9 mouse cellular contexts compared by ENCODE assay signal in the genomic region with DNA sequence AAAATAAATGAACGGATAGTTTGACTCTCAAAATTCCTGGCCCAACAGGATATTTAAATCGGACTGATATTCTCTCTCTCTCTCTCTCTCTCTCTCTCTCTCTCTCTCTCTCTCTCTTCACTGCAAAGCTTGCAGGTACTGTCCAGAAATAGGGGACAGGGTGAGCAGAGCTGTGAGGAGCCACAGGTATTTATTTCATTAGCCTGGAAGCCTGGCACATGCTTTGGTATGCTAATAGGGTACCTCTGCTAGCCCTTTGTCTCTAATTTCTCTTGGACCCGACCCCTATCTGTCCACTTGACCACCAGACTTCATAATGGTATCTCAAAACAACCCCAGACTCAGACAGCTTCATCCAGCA. TPM values are rescaled to one million over a fixed set of nuclear protein-coding genes. Genes with fewer than 3 reads are reported as not detected.
A peak's percentile ranks its signal among the peaks of the same experiment; 100 is the strongest.
DNase-seq lines count a peak whose midpoint lies in the region; ATAC-seq and TF ChIP-seq lines count a peak whose summit lies in the region.
"Had no signal": no experiment of that assay in that cellular context is flagged by ENCODE, and none has a peak within 500 bp of the region (broad histone marks: within the 10 kb centered on the region; RNA-seq: fewer than 3 reads in every experiment).

No protein-coding gene starts in this region.

- no peak for TF ChIP-seq EP300 in CH12.LX (IDR thresholded peaks at IDR 0.05; ENCODE audit: low read length)

- no peak for TF ChIP-seq POLR2A in CH12.LX (IDR thresholded peaks at IDR 0.05; ENCODE audit: low read depth, low read length)

- no peaks in the 10 kb centered on the region for H3K36me3 ChIP-seq in heart, embryonic 11.5 days (ENCODE audit: control insufficient read depth, insufficient read depth, low read length)
- H3K36me3 ChIP-seq in CH12.LX (replicated peaks in 1 of 2; ENCODE audit: control insufficient read depth in 1 of 2, insufficient read depth in 1 of 2, low read length in 1 of 2), result no peaks in the 10 kb centered on the region
- H3K36me3 ChIP-seq in forebrain, embryonic 15.5 days, result no peaks in the 10 kb centered on the region
- no peaks in the 10 kb centered on the region for H3K36me3 ChIP-seq in liver, embryonic 15.5 days (replicated peaks)

- DNase-seq in heart, adult 8-10 months (ENCODE audit: low spot score), result no peak
- no peak for DNase-seq in CH12.LX (ENCODE audit: extremely low read depth)
- DNase-seq in urinary bladder, postnatal 10 days (ENCODE audit: low spot score), result no peak
- DNase-seq in right cerebral cortex, postnatal 36 days (ENCODE audit: low spot score in 2 of 2), result no peak
- no peak for DNase-seq in spleen, postnatal 36 days (ENCODE audit: low spot score in 2 of 2)
- DNase-seq: cerebellum, adult 18-20 months had no signal

- H3K4me1 ChIP-seq in heart, embryonic 11.5 days (ENCODE audit: control insufficient read depth, insufficient read depth, low read length), result no peaks in the 10 kb centered on the region; the same call in 1 of the 2 replicates
- H3K4me1 ChIP-seq in CH12.LX (ENCODE audit: control insufficient read depth in 1 of 2, insufficient read depth in 2 of 2), result peaks cover 18 to 37% of the 10 kb centered on the region in 2 experiments
- H3K4me1 ChIP-seq in forebrain, embryonic 15.5 days, result peaks cover 15% of the 10 kb centered on the region
- peaks cover 11% of the 10 kb centered on the region; the same call in 1 of the 2 replicates for H3K4me1 ChIP-seq in liver, embryonic 15.5 days (replicated peaks)

- no peaks in the 10 kb centered on the region for H3K9me3 ChIP-seq in heart, embryonic 11.5 days (replicated peaks; ENCODE audit: control insufficient read depth, low read length)
- no peaks in the 10 kb centered on the region for H3K9me3 ChIP-seq in CH12.LX (replicated peaks; ENCODE audit: low read length)
- H3K9me3 ChIP-seq in forebrain, embryonic 15.5 days, result no peaks in the 10 kb centered on the region
- no peaks in the 10 kb centered on the region for H3K9me3 ChIP-seq in liver, embryonic 15.5 days (replicated peaks)

- H3K4me3 ChIP-seq in heart, embryonic 11.5 days (ENCODE audit: low read depth, low read length), result peak overlapping the region; percentile 55
- peak overlapping the region; percentile 54 to 78 (median 65) for H3K4me3 ChIP-seq in CH12.LX (replicated peaks in 1 of 3; ENCODE audit: low read depth in 2 of 3, low read length in 2 of 3, poor library complexity in 1 of 3)
- H3K4me3 ChIP-seq in forebrain, embryonic 15.5 days, result peak overlapping the region; percentile 51
- H3K4me3 ChIP-seq in liver, embryonic 15.5 days (replicated peaks), result peak overlapping the region; percentile 46; the same call in 1 of the 2 replicates

- in situ Hi-C loops in CH12.LX (cut with MboI; ENCODE audit: low pct_ligation_motif_present, low pct_unique_long_range_greater_than_20kb, low sequenced_read_pairs), result no loop called here

- H3K9ac ChIP-seq in heart, embryonic 11.5 days (ENCODE audit: low read depth, low read length), result peak overlapping the region; percentile 74; the same call in 1 of the 2 replicates
- H3K9ac ChIP-seq in CH12.LX (ENCODE audit: insufficient read depth, low read depth), result peak overlapping the region; percentile 68
- H3K9ac ChIP-seq in forebrain, embryonic 15.5 days (replicated peaks), result peak overlapping the region; percentile 72
- H3K9ac ChIP-seq in liver, embryonic 15.5 days, result no peak overlapping the region

- dilution Hi-C loops in CH12.LX (cut with MboI; ENCODE audit: extremely low pct_ligation_motif_present, extremely low pct_unique_long_range_greater_than_20kb, low sequenced_read_pairs), result no loop called here

- 23% methylated on average over 3 of the region's 3 CpGs for WGBS in heart, embryonic 11.5 days (ENCODE audit: insufficient replicate concordance)
- 36% methylated on average over 3 of the region's 3 CpGs for WGBS in forebrain, embryonic 15.5 days
- 34% methylated on average over 3 of the region's 3 CpGs for WGBS in liver, embryonic 15.5 days (ENCODE audit: insufficient replicate concordance)

- H3K79me2 ChIP-seq in CH12.LX (replicated peaks; ENCODE audit: control insufficient read depth, extremely low read depth, insufficient read depth, poor library complexity, severe bottlenecking), result peaks cover 5% of the 10 kb centered on the region; the same call in 1 of the 2 replicates

- no peak for ATAC-seq in heart, embryonic 11.5 days (replicated peaks; ENCODE audit: insufficient number of reproducible peaks, low FRiP score, low TSS enrichment)
- ATAC-seq in forebrain, embryonic 15.5 days (replicated peaks), result peak; percentile 49
- ATAC-seq in liver, embryonic 15.5 days (ENCODE audit: insufficient read depth), result no peak

- H3K27me3 ChIP-seq in heart, embryonic 11.5 days (ENCODE audit: control insufficient read depth, insufficient read depth, low read length), result no peaks in the 10 kb centered on the region
- no peaks in the 10 kb centered on the region for H3K27me3 ChIP-seq in CH12.LX (replicated peaks)
- no peaks in the 10 kb centered on the region for H3K27me3 ChIP-seq in forebrain, embryonic 15.5 days
- no peaks in the 10 kb centered on the region; the same call in 1 of the 2 replicates for H3K27me3 ChIP-seq in liver, embryonic 15.5 days

- TF ChIP-seq RAD21 in CH12.LX (IDR thresholded peaks at IDR 0.05; ENCODE audit: low read depth, low read length), result no peak

- no peak for TF ChIP-seq CTCF in CH12.LX (conservative IDR thresholded peaks at IDR 0.05 in 1 of 2, IDR thresholded peaks at IDR 0.05 in 1 of 2; ENCODE audit: low read depth in 2 of 2, low read length in 2 of 2)

- peak overlapping the region; percentile 76 for H3K4me2 ChIP-seq in heart, embryonic 11.5 days
- H3K4me2 ChIP-seq in CH12.LX (ENCODE audit: insufficient read depth, low read depth, poor library complexity, severe bottlenecking), result peak overlapping the region; percentile 94
- peak overlapping the region; percentile 63 for H3K4me2 ChIP-seq in forebrain, embryonic 15.5 days (replicated peaks)
- H3K4me2 ChIP-seq in liver, embryonic 15.5 days, result peak overlapping the region; percentile 69

- no peak overlapping the region for H3K27ac ChIP-seq in heart, embryonic 11.5 days (ENCODE audit: low read depth, low read length)
- H3K27ac ChIP-seq in CH12.LX (ENCODE audit: insufficient read depth, low read depth), result no peak overlapping the region; the same call in 1 of the 2 replicates
- peak overlapping the region; percentile 88 for H3K27ac ChIP-seq in forebrain, embryonic 15.5 days (replicated peaks)
- no peak overlapping the region for H3K27ac ChIP-seq in liver, embryonic 15.5 days (replicated peaks)

TF ChIP-seq in CH12.LX, 34 proteins besides CTCF, POLR2A, EP300 and RAD21:
- no peak for TF ChIP-seq USF1 (IDR thresholded peaks at IDR 0.05; ENCODE audit: low read depth, low read length)
- no peak for TF ChIP-seq MEF2A (IDR thresholded peaks at IDR 0.05; ENCODE audit: borderline replicate concordance, low read depth, low read length)
- TF ChIP-seq GABPA (IDR thresholded peaks at IDR 0.05; ENCODE audit: insufficient replicate concordance, low read depth, low read length), result no peak
- 0 out of 2 replicates have a peak, but pooled peaks have one; percentile 13 for TF ChIP-seq SIN3A (IDR thresholded peaks at IDR 0.05; ENCODE audit: low read length)
- no peak for TF ChIP-seq PAX5 (IDR thresholded peaks at IDR 0.05; ENCODE audit: low read length)
- 0 out of 2 replicates have a peak, but pooled peaks have one; percentile 38 for TF ChIP-seq ZMIZ1 (IDR thresholded peaks at IDR 0.05; ENCODE audit: low read depth, low read length)
- TF ChIP-seq KAT2A (IDR thresholded peaks at IDR 0.05; ENCODE audit: insufficient replicate concordance, low read length), result no peak
- peak; percentile 64; the same call in 1 of the 2 replicates for TF ChIP-seq CHD1 (IDR thresholded peaks at IDR 0.05; ENCODE audit: low read depth, low read length)
- 0 out of 2 replicates have a peak, but pooled peaks have one; percentile 12 for TF ChIP-seq JUND (conservative IDR thresholded peaks at IDR 0.05; ENCODE audit: low read depth, low read length)
- no peak for TF ChIP-seq MYC (IDR thresholded peaks at IDR 0.05; ENCODE audit: low read depth, low read length)

RNA-seq across cellular contexts. Expression of a gene that starts 11.6 kb away (rescaled TPM):
- polyA plus RNA-seq in heart, embryonic 11.5 days (2014; fragmentation: Nextera tagmentation; extraction: Ambion mirVana), result 84.9 and 93.0 TPM in 2 replicates
- 10 to 100 TPM; 43.1 to 44.9 (median 44.1) TPM for total RNA-seq in heart, adult 8-10 months (2022)
- total RNA-seq in CH12.LX (2012; rRNA removed), result 148 and 170 TPM in 2 replicates
- 291 and 317 TPM in 2 replicates for total RNA-seq in CH12.LX (2014; rRNA removed)
- polyA plus RNA-seq in CH12.LX (2012; ENCODE audit: insufficient read length, low read depth), result 228 and 240 TPM in 2 replicates
- polyA plus RNA-seq in forebrain, embryonic 15.5 days (2015; fragmentation: Nextera tagmentation; extraction: Ambion mirVana), result 55.1 and 55.8 TPM in 2 replicates
- polyA plus RNA-seq in liver, embryonic 15.5 days (2015; fragmentation: Nextera tagmentation; extraction: Ambion mirVana), result 85.3 and 87.6 TPM in 2 replicates

RNA-seq across cellular contexts. Expression of a gene that starts 14.2 kb away (rescaled TPM):
- not detected in 2 replicates for polyA plus RNA-seq in heart, embryonic 11.5 days (2014; fragmentation: Nextera tagmentation; extraction: Ambion mirVana)
- total RNA-seq in heart, adult 8-10 months (2022), result not detected
- total RNA-seq in CH12.LX (2012; rRNA removed) (1.4 and 2.0 TPM in 2 replicates), CH12.LX (2014; rRNA removed) (4.7 and 6.0 TPM in 2 replicates)
- 2.8 and 3.7 TPM in 2 replicates for polyA plus RNA-seq in CH12.LX (2012; ENCODE audit: insufficient read length, low read depth)
- 0.42 and 0.43 TPM in 2 replicates for polyA plus RNA-seq in forebrain, embryonic 15.5 days (2015; fragmentation: Nextera tagmentation; extraction: Ambion mirVana)
- polyA plus RNA-seq in liver, embryonic 15.5 days (2015; fragmentation: Nextera tagmentation; extraction: Ambion mirVana), result not detected in 2 replicates

RNA-seq across cellular contexts. Expression of a gene that starts 43.5 kb away (rescaled TPM):
- 15.7 and 17.1 TPM in 2 replicates for polyA plus RNA-seq in heart, embryonic 11.5 days (2014; fragmentation: Nextera tagmentation; extraction: Ambion mirVana)
- 10 to 100 TPM; 15.8 to 22.7 (median 20.1) TPM for total RNA-seq in heart, adult 8-10 months (2022)
- 4.1 and 6.5 TPM in 2 replicates for total RNA-seq in CH12.LX (2012; rRNA removed)
- total RNA-seq in CH12.LX (2014; rRNA removed), result 2.1 and 2.9 TPM in 2 replicates
- polyA plus RNA-seq in CH12.LX (2012; ENCODE audit: insufficient read length, low read depth), result 9.9 and 13.8 TPM in 2 replicates
- 34.2 and 36.1 TPM in 2 replicates for polyA plus RNA-seq in forebrain, embryonic 15.5 days (2015; fragmentation: Nextera tagmentation; extraction: Ambion mirVana)
- polyA plus RNA-seq in liver, embryonic 15.5 days (2015; fragmentation: Nextera tagmentation; extraction: Ambion mirVana), result 1.3 TPM in 2 replicates
